Mouse (Mus musculus) testis, adult 2 months (tissue): ENCODE results near the gene Dach1.

Experiments used
- CTCF ChIP-seq: fragments of 200-500 bp; IDR thresholded peaks from 2 replicates; pipeline ENCODE4 v1.5.1; 2012; ENCODE audit warnings: low read depth, mild to moderate bottlenecking, inconsistent platforms, low read length, moderate library complexity; ENCODE audit not compliant: control insufficient read depth, insufficient read depth, insufficient replicate concordance
- POLR2A ChIP-seq: fragments of 200-500 bp; IDR thresholded peaks from 2 replicates; pipeline ENCODE4 v1.6.1; 2012; ENCODE audit warnings: low read depth, mild to moderate bottlenecking, inconsistent platforms, low read length, moderate library complexity; ENCODE audit not compliant: control insufficient read depth

- TF ChIP-seq CTCF (no peak), POLR2A (no peak)
Observed at GRCm38 (mm10) chr14:97850486-97850885, 319.1 kb downstream of the Dach1 start.
